Mouse (Mus musculus) cerebellum, adult 8-10 months (tissue): Measurements from ENCODE around the gene 4930558K02Rik.

Source experiments
- DNase-seq: peaks from one replicate; pipeline ENCODE4 v3.0.0; 2022

4930558K02Rik gene

GRCm38 (mm10) chr1:161951009-161951779 is 28.2 kb downstream of the 4930558K02Rik start:
- DNase-seq: no peak

- DNase-seq: no peak
These were observed 37.4 kb downstream of the 4930558K02Rik start for GRCm38 (mm10) chr1:161942082-161942481.

- no peak for DNase-seq
These were observed 47.1 kb downstream of the 4930558K02Rik start for GRCm38 (mm10) chr1:161932286-161932685.

- no peak for DNase-seq
These were observed 47.6 kb downstream of the 4930558K02Rik start for GRCm38 (mm10) chr1:161931817-161932216.

GRCm38 (mm10) chr1:161931313-161931712 is 48.1 kb downstream of the 4930558K02Rik start:
- DNase-seq: no peak

GRCm38 (mm10) chr1:161927976-161928375 is 51.5 kb downstream of the 4930558K02Rik start:
- no peak for DNase-seq

- DNase-seq: peak; percentile 20
These were observed 54.1 kb downstream of the 4930558K02Rik start for GRCm38 (mm10) chr1:161925281-161925805.

- no peak for DNase-seq
These were observed 55.1 kb downstream of the 4930558K02Rik start for GRCm38 (mm10) chr1:161924321-161924720.

GRCm38 (mm10) chr1:161921928-161922327 is 57.5 kb downstream of the 4930558K02Rik start:
- no peak for DNase-seq

GRCm38 (mm10) chr1:161920475-161921454 is 58.7 kb downstream of the 4930558K02Rik start:
- no peak for DNase-seq

GRCm38 (mm10) chr1:161919594-161919993 is 59.8 kb downstream of the 4930558K02Rik start:
- DNase-seq: no peak

GRCm38 (mm10) chr1:161918682-161919372 is 60.6 kb downstream of the 4930558K02Rik start:
- DNase-seq: no peak

GRCm38 (mm10) chr1:161917940-161918484 is 61.4 kb downstream of the 4930558K02Rik start:
- DNase-seq: no peak

GRCm38 (mm10) chr1:161916036-161916435 is 63.4 kb downstream of the 4930558K02Rik start:
- DNase-seq: no peak

GRCm38 (mm10) chr1:161913648-161913984 is 65.8 kb downstream of the 4930558K02Rik start:
- no peak for DNase-seq

GRCm38 (mm10) chr1:161912940-161913647 is 66.3 kb downstream of the 4930558K02Rik start:
- DNase-seq: no peak

GRCm38 (mm10) chr1:161909074-161909473 is 70.4 kb downstream of the 4930558K02Rik start:
- DNase-seq: no peak

GRCm38 (mm10) chr1:161907795-161908457 is 71.5 kb downstream of the 4930558K02Rik start:
- DNase-seq: no peak

- no peak for DNase-seq
These were observed 72.3 kb downstream of the 4930558K02Rik start for GRCm38 (mm10) chr1:161907111-161907510.

- no peak for DNase-seq
These were observed 76.6 kb downstream of the 4930558K02Rik start for GRCm38 (mm10) chr1:161902692-161903452.
